Mouse (Mus musculus) embryo, embryonic 11 days (tissue): ENCODE data around the gene Rel.

ENCODE experiments used
- DNase-seq: peaks from one replicate; pipeline ENCODE4 v3.0.0-alpha.2; 2015

Gene Rel

GRCm38 (mm10) chr11:23741386-23741785 is 29.4 kb downstream of the Rel start:
- DNase-seq: no peak

- DNase-seq: no peak
Measured at GRCm38 (mm10) chr11:23740895-23741294, 29.9 kb downstream of the Rel start.

GRCm38 (mm10) chr11:23735820-23736470 is 34.8 kb downstream of the Rel start:
- DNase-seq: no peak

GRCm38 (mm10) chr11:23734749-23735286 is 36.0 kb downstream of the Rel start:
- DNase-seq: no peak

GRCm38 (mm10) chr11:23732840-23733239 is 37.9 kb downstream of the Rel start:
- no peak for DNase-seq

- DNase-seq: no peak
Measured at GRCm38 (mm10) chr11:23730120-23730519, 40.6 kb downstream of the Rel start.

- no peak for DNase-seq
Measured at GRCm38 (mm10) chr11:23728186-23728585, 42.6 kb downstream of the Rel start.

GRCm38 (mm10) chr11:23726441-23726840 is 44.3 kb downstream of the Rel start:
- DNase-seq: no peak

GRCm38 (mm10) chr11:23725850-23726249 is 44.9 kb downstream of the Rel start:
- no peak for DNase-seq

- DNase-seq: no peak
Measured at GRCm38 (mm10) chr11:23722326-23722725, 48.4 kb downstream of the Rel start.

- DNase-seq: no peak
Measured at GRCm38 (mm10) chr11:23719825-23720224, 50.9 kb downstream of the Rel start.

- no peak for DNase-seq
Measured at GRCm38 (mm10) chr11:23718856-23719255, 51.9 kb downstream of the Rel start.

GRCm38 (mm10) chr11:23712299-23712698 is 58.5 kb downstream of the Rel start:
- DNase-seq: no peak

GRCm38 (mm10) chr11:23704604-23705294 is 66.0 kb downstream of the Rel start:
- no peak for DNase-seq

- DNase-seq: no peak
Measured at GRCm38 (mm10) chr11:23701831-23702230, 68.9 kb downstream of the Rel start.

GRCm38 (mm10) chr11:23699414-23700095 is 71.2 kb downstream of the Rel start:
- no peak for DNase-seq

GRCm38 (mm10) chr11:23698526-23698925 is 72.2 kb downstream of the Rel start:
- DNase-seq: no peak

GRCm38 (mm10) chr11:23695847-23696246 is 74.9 kb downstream of the Rel start:
- DNase-seq: no peak

GRCm38 (mm10) chr11:23693286-23693685 is 77.5 kb downstream of the Rel start:
- no peak for DNase-seq

GRCm38 (mm10) chr11:23688060-23688459 is 82.7 kb downstream of the Rel start:
- DNase-seq: no peak
